Comparison of ENCODE assay signal across 16 mouse cellular contexts in genomic region chr9:13225872-13226271, GRCm38 (mm10).
"Had no signal": no experiment of that assay in that cellular context is flagged by ENCODE, and none has a peak within 500 bp of the region (broad histone marks: within the 10 kb centered on the region; RNA-seq: fewer than 3 reads in every experiment).

No protein-coding gene starts in this region.

- H3K27ac ChIP-seq: neural tube, embryonic 13.5 days; neural tube, embryonic 15.5 days; stomach, embryonic 15.5 days; stomach, postnatal 0 days had no signal

- DNase-seq: retina, postnatal 1 day; right cerebral cortex, adult 18-20 months; right cerebral cortex, postnatal 14 days; right cerebral cortex, postnatal 25 days; right cerebral cortex, postnatal 4 days; spleen, adult 18-20 months; thymus, adult 18-20 months; thymus, adult 2 months; thymus, postnatal 14 days; thymus, postnatal 25 days; thymus, postnatal 36 days; thymus, postnatal 4 days had no signal

- H3K27me3 ChIP-seq: neural tube, embryonic 13.5 days; neural tube, embryonic 15.5 days; stomach, embryonic 15.5 days had no signal

- H3K9me3 ChIP-seq: neural tube, embryonic 13.5 days; neural tube, embryonic 15.5 days; stomach, embryonic 15.5 days had no signal

- H3K4me3 ChIP-seq: neural tube, embryonic 13.5 days; neural tube, embryonic 15.5 days; stomach, embryonic 15.5 days had no signal

- H3K4me1 ChIP-seq: neural tube, embryonic 13.5 days; neural tube, embryonic 15.5 days; stomach, embryonic 15.5 days had no signal

- H3K36me3 ChIP-seq: neural tube, embryonic 13.5 days; neural tube, embryonic 15.5 days; stomach, embryonic 15.5 days had no signal

- H3K9ac ChIP-seq: neural tube, embryonic 13.5 days; neural tube, embryonic 15.5 days; stomach, embryonic 15.5 days had no signal
